Mouse (Mus musculus): Measurements from ENCODE around the gene Ssx9. TPM values are rescaled to one million over a fixed set of nuclear protein-coding genes. Genes with fewer than 3 reads are reported as not detected.
"Not testable (repeated sequence)": the region's sequence is repeated elsewhere in the genome, so short reads cannot be mapped to it uniquely, and the experiment has no call there.

Gene Ssx9
- not detected in 2 replicates for polyA plus RNA-seq (2015; fragmentation: Nextera tagmentation; extraction: Ambion mirVana)

DNA sequence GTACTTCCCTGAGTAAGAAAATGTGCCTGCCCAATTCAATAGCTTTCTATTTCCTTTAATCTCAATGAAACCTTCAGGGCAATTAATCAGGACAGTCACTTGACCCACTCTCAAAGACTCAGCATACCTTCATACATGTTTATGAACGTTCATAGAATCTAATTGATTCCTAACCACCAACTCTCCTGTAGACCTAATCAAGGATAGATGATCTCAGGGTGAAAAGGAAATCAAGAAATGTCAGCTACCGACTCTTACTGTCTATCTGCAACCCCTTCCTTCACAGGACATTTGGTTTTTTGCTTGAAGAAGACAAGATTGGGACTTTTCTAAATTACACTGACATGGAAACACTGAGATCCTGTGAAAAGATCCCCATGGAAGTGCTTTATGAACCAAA is at the start of gene Ssx9:
Gene Ssx9 (plus strand): TSS at position 301 of the 400 bp plus-strand sequence.
- not testable (repeated sequence) for H3K36me3 ChIP-seq; H3K4me1 ChIP-seq; H3K9me3 ChIP-seq (replicated peaks); H3K9ac ChIP-seq (replicated peaks); H3K27ac ChIP-seq (replicated peaks); H3K4me3 ChIP-seq (replicated peaks); H3K4me2 ChIP-seq; ATAC-seq (ENCODE audit: low FRiP score); H3K27me3 ChIP-seq (replicated peaks)
- 62% methylated on average over 2 of the region's 2 CpGs for WGBS

DNA sequence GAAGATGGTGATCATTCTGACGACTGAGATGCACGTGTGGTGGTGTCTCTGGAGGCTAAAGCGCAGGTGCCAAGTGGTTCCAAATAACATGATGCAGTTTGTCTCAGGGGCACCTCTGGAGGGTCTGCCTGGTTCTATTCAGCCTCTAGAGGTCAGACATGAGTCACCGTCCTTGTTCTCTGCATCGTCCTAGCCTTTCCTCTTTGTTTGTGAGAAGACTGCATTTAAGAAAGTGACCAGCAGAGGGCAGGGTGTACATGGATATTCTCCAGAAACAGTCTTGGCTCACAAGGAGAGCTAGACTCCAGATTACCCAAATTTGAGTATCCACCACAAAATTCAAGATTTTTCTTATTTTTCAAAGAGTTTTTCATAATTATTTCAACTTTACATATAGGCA is 15.3 kb upstream of the Ssx9 start:
- H3K9ac ChIP-seq (replicated peaks), result no peak overlapping the region
- no peaks in the 10 kb centered on the region for H3K4me1 ChIP-seq
- H3K36me3 ChIP-seq, result no peaks in the 10 kb centered on the region
- no peak overlapping the region for H3K4me3 ChIP-seq (replicated peaks)
- H3K4me2 ChIP-seq, result no peak overlapping the region
- H3K27ac ChIP-seq (replicated peaks), result no peak overlapping the region
- no peaks in the 10 kb centered on the region for H3K27me3 ChIP-seq (replicated peaks)
- 54% methylated on average over 5 of the region's 5 CpGs for WGBS
- no peaks in the 10 kb centered on the region for H3K9me3 ChIP-seq (replicated peaks)
- no peak for ATAC-seq (ENCODE audit: low FRiP score)

- not testable (repeated sequence) for H3K4me3 ChIP-seq (replicated peaks); H3K4me2 ChIP-seq; H3K4me1 ChIP-seq; H3K9ac ChIP-seq (replicated peaks); ATAC-seq (ENCODE audit: low FRiP score); H3K9me3 ChIP-seq (replicated peaks); H3K36me3 ChIP-seq; H3K27ac ChIP-seq (replicated peaks); H3K27me3 ChIP-seq (replicated peaks)
- 83% methylated on average over 4 of the region's 4 CpGs for WGBS
These were observed 55.2 kb downstream of the Ssx9 start, which contains the start of gene Ssxb5 for GRCm38 (mm10) chrX:8803391-8803790. TSS of gene Ssxb5 (plus strand) at chrX:8803691.

Other genes starting within 250 kb of the Ssx9 start
- not detected in 2 replicates for gene Gm14459, start 223.5 kb upstream of the Ssx9 start, polyA plus RNA-seq (2015; fragmentation: Nextera tagmentation; extraction: Ambion mirVana)
- gene Ssxb6, start 200.2 kb upstream of the Ssx9 start, polyA plus RNA-seq (2015; fragmentation: Nextera tagmentation; extraction: Ambion mirVana), result not detected in 2 replicates
- gene Ssxb3, start 156.6 kb upstream of the Ssx9 start, polyA plus RNA-seq (2015; fragmentation: Nextera tagmentation; extraction: Ambion mirVana), result not detected in 2 replicates
- not detected in 2 replicates for gene Ssxb8, start 57.6 kb upstream of the Ssx9 start, polyA plus RNA-seq (2015; fragmentation: Nextera tagmentation; extraction: Ambion mirVana)
- gene Ssxb5, start 55.3 kb downstream of the Ssx9 start, polyA plus RNA-seq (2015; fragmentation: Nextera tagmentation; extraction: Ambion mirVana), result not detected in 2 replicates
- not detected in 2 replicates for gene Gm6592, start 95.6 kb downstream of the Ssx9 start, polyA plus RNA-seq (2015; fragmentation: Nextera tagmentation; extraction: Ambion mirVana)
- not detected in 2 replicates for gene Gm5751, start 125.8 kb downstream of the Ssx9 start, polyA plus RNA-seq (2015; fragmentation: Nextera tagmentation; extraction: Ambion mirVana)
- gene B630019K06Rik, start 143.9 kb downstream of the Ssx9 start, polyA plus RNA-seq (2015; fragmentation: Nextera tagmentation; extraction: Ambion mirVana), result 26.4 and 28.3 TPM in 2 replicates
- not detected in 2 replicates for gene Fthl17b, start 214.5 kb downstream of the Ssx9 start, polyA plus RNA-seq (2015; fragmentation: Nextera tagmentation; extraction: Ambion mirVana)
- gene Fthl17c, start 228.1 kb downstream of the Ssx9 start, polyA plus RNA-seq (2015; fragmentation: Nextera tagmentation; extraction: Ambion mirVana), result not detected in 2 replicates
- gene Fthl17d, start 238.3 kb downstream of the Ssx9 start, polyA plus RNA-seq (2015; fragmentation: Nextera tagmentation; extraction: Ambion mirVana), result not detected in 2 replicates